Mouse (Mus musculus) forebrain, embryonic 11.5 days (tissue): ENCODE results near the gene Zfp503. TPM values are rescaled to one million over a fixed set of nuclear protein-coding genes. Genes with fewer than 3 reads are reported as not detected.
A peak's percentile ranks its signal among the peaks of the same experiment; 100 is the strongest.

Experiments used
- ATAC-seq: fragments of 200-750 bp; cut with Nextera tagmentation; replicated peaks from 2 replicates; pipeline ENCODE4 v1.8.0; 2017; ENCODE audit warnings: moderate TSS enrichment; ENCODE audit not compliant: low FRiP score
- DNase-seq: peaks from one replicate; pipeline ENCODE4 v3.0.0-alpha.2; 2017; ENCODE audit warnings: low spot score
- H3K27ac ChIP-seq: fragments of 300-500 bp; sonication (generic); 2 replicates; pipeline ENCODE4 v1.5.1; 2014; ENCODE audit warnings: low read depth, low read length
- H3K27me3 ChIP-seq: fragments of 300-500 bp; sonication (generic); 2 replicates; pipeline ENCODE4 v1.6.1; 2014; ENCODE audit warnings: mild to moderate bottlenecking, low read length, mixed read lengths; ENCODE audit not compliant: control insufficient read depth, insufficient read depth
- H3K36me3 ChIP-seq: fragments of 300-500 bp; sonication (generic); 2 replicates; pipeline ENCODE4 v1.6.1; 2014; ENCODE audit warnings: mild to moderate bottlenecking, low read length, moderate library complexity, mixed read lengths; ENCODE audit not compliant: control insufficient read depth, insufficient read depth
- H3K4me1 ChIP-seq: fragments of 300-500 bp; sonication (generic); replicated peaks from 2 replicates; pipeline ENCODE4 v1.6.1; 2014; ENCODE audit warnings: low read length, mixed read lengths; ENCODE audit not compliant: control insufficient read depth, insufficient read depth
- H3K4me2 ChIP-seq: fragments of 300-500 bp; sonication (generic); 2 replicates; pipeline ENCODE4 v1.6.1; 2014; ENCODE audit warnings: low read depth, mild to moderate bottlenecking, low read length, moderate library complexity, mixed read lengths; ENCODE audit not compliant: severe bottlenecking
- H3K4me3 ChIP-seq: fragments of 300-500 bp; sonication (generic); 2 replicates; pipeline ENCODE4 v1.5.1; 2014; ENCODE audit warnings: low read depth, low read length
- H3K9ac ChIP-seq: fragments of 300-500 bp; sonication (generic); 2 replicates; pipeline ENCODE4 v1.6.1; 2014; ENCODE audit warnings: low read length
- H3K9me3 ChIP-seq: fragments of 300-500 bp; sonication (generic); 2 replicates; pipeline ENCODE4 v1.6.1; 2016; ENCODE audit warnings: low read length, mixed read lengths; ENCODE audit not compliant: control insufficient read depth
- WGBS: fragments of 180-500 bp; shearing (Covaris S2); extraction: QIAGEN DNeasy Blood & Tissue Kit; methylation state at CpG from one replicate; pipeline ENCODE4 v1.1.7; 2014; 5-methylcytosine and 5-hydroxymethylcytosine counted together
- polyA plus RNA-seq: library from polyadenylated mRNA; unstranded; fragments of >200 nt; fragmentation: Nextera tagmentation; extraction: Ambion mirVana; gene quantifications from 2 replicates; pipeline ENCODE4 v1.2.1, GENCODE M21; 2014

Gene Zfp503
- polyA plus RNA-seq, 1 experiment from 2014 or later = 6.6 TPM

DNA sequence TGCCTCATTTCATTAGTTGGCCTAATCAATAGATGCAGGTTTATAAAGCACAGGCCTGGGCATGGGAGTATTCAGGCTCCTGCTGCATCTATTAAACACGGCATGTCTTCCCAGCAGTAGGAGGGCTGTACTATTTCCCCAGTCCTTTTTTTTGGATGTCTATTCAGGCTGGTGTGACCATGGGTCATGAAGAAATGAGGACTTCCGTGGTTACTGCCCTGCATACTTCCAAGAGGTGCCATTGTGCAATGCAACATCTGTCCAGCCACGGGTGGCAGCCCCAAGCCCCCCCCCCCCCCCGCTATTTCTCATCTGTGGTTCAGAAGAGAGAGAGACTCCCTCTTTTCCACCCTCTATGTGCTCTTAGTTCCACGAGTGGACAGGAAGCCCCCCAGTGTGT lies 23.1 kb downstream of the Zfp503 start:
- WGBS = 59% methylated on average over 5 of the region's 5 CpGs
- no peak overlapping the region for H3K27ac ChIP-seq
- DNase-seq (no peak), ATAC-seq (no peak)
- H3K4me2 ChIP-seq = no peak overlapping the region
- H3K9ac ChIP-seq = no peak overlapping the region
- H3K36me3 ChIP-seq = no peaks in the 10 kb centered on the region
- H3K27me3 ChIP-seq = 0 out of 2 replicates have a peak, but pooled peaks cover 2% of the 10 kb centered on the region
- no peaks in the 10 kb centered on the region for H3K9me3 ChIP-seq
- H3K4me3 ChIP-seq = no peak overlapping the region
- no peaks in the 10 kb centered on the region for H3K4me1 ChIP-seq

DNA sequence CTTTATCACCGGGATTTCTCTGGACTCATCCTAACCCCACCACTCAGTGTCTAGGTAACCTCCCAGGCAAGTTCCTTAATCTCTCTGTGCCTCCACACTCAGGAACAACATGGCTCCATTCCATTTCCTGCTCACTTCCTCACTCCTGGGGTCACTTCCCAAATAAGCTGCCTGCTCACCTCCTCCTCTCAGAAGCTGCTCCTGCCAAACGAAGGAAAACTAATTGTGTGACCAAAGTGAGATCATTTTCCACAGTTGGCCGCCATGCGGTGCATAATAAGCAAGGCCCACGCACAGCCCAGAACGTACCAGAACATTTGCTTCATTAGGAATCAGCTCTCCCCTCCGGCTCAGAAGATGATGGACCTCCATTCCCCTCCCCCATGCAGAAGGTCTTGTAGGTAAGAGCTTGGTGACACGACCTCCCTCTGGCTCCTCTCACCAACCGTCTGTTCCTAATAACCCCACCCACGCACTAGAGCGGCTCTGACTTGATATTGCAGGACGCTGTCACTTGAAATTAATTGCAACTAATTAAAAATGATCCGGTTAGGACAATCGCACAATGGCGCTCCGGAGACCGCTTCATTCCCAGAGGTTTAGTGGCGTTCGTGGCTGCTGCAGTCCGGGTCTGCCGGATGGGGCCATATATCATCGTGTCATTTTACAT lies 26.9 kb downstream of the Zfp503 start:
- DNase-seq (no peak), ATAC-seq (no peak)
- no peak overlapping the region for H3K27ac ChIP-seq
- no peak overlapping the region for H3K4me2 ChIP-seq
- 81% methylated on average over 22 of the region's 22 CpGs for WGBS
- no peaks in the 10 kb centered on the region for H3K9me3 ChIP-seq
- H3K9ac ChIP-seq = no peak overlapping the region
- H3K36me3 ChIP-seq = no peaks in the 10 kb centered on the region
- H3K4me3 ChIP-seq = no peak overlapping the region
- no peaks in the 10 kb centered on the region for H3K4me1 ChIP-seq
- no peaks in the 10 kb centered on the region for H3K27me3 ChIP-seq

DNA sequence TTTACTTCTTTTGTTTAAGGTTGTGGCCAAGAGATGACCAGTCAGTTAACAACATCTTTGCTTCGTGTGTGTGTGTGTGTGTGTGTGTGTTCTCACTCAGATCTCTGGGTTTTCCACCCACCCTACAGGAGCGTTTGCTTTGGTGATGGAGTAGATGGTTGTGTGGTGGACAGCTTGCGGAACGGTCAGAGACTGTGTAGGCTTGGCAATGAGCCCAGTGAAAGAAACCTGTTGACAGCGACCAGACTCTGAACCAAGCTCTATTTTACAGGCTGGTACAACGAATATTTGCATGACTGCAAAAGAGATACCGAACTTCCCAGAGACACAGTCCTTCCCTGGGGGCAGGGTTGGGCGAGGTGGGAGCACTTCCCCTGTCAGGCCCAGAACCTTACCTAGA lies 30.2 kb downstream of the Zfp503 start:
- H3K36me3 ChIP-seq = no peaks in the 10 kb centered on the region
- no peak overlapping the region for H3K27ac ChIP-seq
- no peak for ATAC-seq
- H3K9me3 ChIP-seq = no peaks in the 10 kb centered on the region
- H3K4me1 ChIP-seq = no peaks in the 10 kb centered on the region
- H3K9ac ChIP-seq = no peak overlapping the region
- H3K27me3 ChIP-seq = no peaks in the 10 kb centered on the region
- no peak for DNase-seq
- H3K4me3 ChIP-seq = no peak overlapping the region
- no peak overlapping the region for H3K4me2 ChIP-seq
- 88% methylated on average over 8 of the region's 8 CpGs for WGBS

DNA sequence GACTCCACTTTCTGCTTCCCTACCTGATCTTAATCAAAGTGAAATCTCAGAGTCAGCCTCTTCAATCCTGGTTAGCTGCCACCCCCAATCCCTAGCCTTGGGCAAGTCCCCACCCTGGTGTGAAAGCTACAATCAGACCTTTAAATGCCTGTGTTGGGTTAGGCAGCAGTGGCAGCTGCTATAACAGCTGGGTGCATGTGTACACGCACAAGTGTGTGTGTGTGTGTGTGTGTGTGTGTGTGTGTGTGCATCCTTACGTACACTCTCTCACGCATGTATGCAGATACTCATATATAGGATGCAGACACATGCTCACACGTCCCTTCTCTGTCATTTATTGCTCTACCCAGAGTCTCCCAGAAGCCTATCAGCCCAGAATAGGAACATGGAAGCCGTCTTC lies 30.8 kb downstream of the Zfp503 start:
- Histone ChIP-seq H3K27me3 (no peaks in the 10 kb centered on the region), H3K9ac (no peak overlapping the region), H3K9me3 (no peaks in the 10 kb centered on the region), H3K4me1 (no peaks in the 10 kb centered on the region), H3K4me3 (no peak overlapping the region), H3K36me3 (no peaks in the 10 kb centered on the region), H3K27ac (no peak overlapping the region), H3K4me2 (no peak overlapping the region)
- DNase-seq (no peak), ATAC-seq (no peak)
- 90% methylated on average over 5 of the region's 5 CpGs for WGBS

DNA sequence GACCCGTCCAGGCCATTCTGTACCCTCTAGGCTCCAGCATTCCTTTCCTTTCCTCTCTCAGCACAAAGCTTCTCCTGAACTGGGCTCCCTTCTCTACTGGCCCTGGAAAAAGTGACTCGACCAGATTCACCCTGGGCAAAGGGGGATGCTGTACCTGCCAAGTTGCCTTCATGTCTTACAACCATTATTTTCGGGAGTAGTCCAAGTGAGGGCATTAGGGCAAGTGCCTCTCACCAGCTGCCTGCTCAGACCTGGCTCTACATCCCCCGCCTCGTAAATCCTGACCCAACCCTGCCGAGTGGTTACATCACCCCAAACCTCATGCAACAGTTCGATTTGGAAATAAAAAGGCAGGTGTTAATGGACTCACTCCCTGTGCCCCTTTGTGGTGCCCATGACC lies 36.9 kb downstream of the Zfp503 start:
- 86% methylated on average over 7 of the region's 7 CpGs for WGBS
- Histone ChIP-seq H3K9ac (no peak overlapping the region), H3K4me1 (no peaks in the 10 kb centered on the region), H3K9me3 (no peaks in the 10 kb centered on the region), H3K27me3 (no peaks in the 10 kb centered on the region), H3K4me3 (no peak overlapping the region), H3K4me2 (no peak overlapping the region), H3K36me3 (no peaks in the 10 kb centered on the region), H3K27ac (no peak overlapping the region)
- DNase-seq = no peak
- no peak for ATAC-seq

DNA sequence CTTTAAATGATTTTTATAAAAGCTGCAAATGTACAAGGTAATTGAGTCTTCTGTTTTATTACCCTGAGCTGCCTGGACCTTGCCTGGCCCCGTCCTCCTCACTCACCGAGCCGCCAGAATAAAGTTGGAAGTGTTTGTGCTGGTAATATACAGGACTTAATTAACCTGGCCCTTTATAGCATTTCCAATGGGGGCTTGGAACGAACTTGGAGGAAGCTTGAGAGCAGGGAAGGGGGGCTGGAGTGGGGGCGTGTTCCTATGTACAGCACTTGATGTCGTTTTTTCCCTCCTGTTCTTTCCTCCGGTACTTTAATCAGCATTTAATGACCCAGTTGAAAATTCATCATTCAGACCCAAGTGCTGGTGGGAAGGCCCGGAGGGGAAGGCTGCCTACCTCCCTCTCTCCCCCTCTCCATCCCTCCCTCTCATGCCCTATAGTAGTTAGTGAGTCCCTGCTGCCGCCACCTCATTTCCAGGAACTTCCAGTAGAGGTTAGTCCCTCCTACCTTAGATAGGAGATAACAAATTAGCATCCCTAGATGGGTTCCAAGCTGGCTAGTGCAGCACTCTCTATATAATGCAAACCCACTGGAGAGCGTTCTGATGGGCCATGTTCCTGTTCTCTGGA lies 37.4 kb downstream of the Zfp503 start:
- DNase-seq (no peak), ATAC-seq (no peak)
- no peaks in the 10 kb centered on the region for H3K9me3 ChIP-seq
- H3K4me3 ChIP-seq = no peak overlapping the region
- no peaks in the 10 kb centered on the region for H3K27me3 ChIP-seq
- no peak overlapping the region for H3K27ac ChIP-seq
- H3K4me2 ChIP-seq = no peak overlapping the region
- no peak overlapping the region for H3K9ac ChIP-seq
- WGBS = 74% methylated on average over 10 of the region's 10 CpGs
- no peaks in the 10 kb centered on the region for H3K4me1 ChIP-seq
- H3K36me3 ChIP-seq = no peaks in the 10 kb centered on the region

DNA sequence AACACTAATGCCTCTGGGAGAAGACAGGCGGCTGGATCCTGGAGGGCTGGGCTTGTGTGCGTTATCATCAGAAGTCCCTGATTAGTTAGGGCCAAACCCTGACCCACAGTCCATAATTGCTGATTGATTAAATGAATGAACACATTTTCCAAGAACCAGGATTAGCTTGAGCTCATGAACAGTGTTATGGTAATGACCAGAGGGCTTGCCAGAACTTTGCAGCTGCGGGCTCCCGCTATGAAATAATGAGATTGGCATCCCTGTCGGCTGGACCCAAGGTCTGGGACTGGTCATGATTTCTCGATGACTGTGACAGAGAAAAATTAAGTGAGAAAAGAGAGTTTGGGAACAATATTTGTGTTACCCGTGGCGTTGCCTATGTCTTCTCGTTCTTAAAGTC lies 44.5 kb downstream of the Zfp503 start:
- Histone ChIP-seq H3K36me3 (no peaks in the 10 kb centered on the region), H3K9ac (no peak overlapping the region), H3K27me3 (no peaks in the 10 kb centered on the region), H3K4me2 (no peak overlapping the region), H3K4me1 (no peaks in the 10 kb centered on the region), H3K9me3 (no peaks in the 10 kb centered on the region), H3K4me3 (no peak overlapping the region), H3K27ac (no peak overlapping the region)
- WGBS = 83% methylated on average over 9 of the region's 9 CpGs
- ATAC-seq (no peak), DNase-seq (peak; percentile 33)

DNA sequence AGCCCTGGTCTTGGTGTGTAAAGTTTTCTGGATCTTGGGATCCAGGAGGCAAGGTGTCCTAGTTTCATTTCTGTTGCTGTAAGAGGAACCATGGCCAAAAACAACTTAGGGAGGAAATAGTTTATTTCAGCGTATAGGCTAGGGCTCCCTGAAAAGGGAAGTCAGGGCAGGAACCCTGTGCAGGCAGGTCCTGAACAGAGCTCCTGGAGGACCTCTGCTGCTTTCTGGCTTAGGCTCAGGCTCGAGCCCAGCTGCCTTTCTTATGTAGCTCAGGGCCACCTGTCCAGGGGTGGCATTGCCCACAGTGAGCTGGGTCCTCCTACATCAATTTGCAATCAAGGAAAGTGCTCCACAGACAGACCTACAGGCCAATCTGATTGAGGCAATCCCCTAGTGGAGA lies 47.8 kb downstream of the Zfp503 start:
- H3K4me2 ChIP-seq = no peak overlapping the region
- no peaks in the 10 kb centered on the region for H3K4me1 ChIP-seq
- H3K36me3 ChIP-seq = no peaks in the 10 kb centered on the region
- 72% methylated on average over 2 of the region's 2 CpGs for WGBS
- no peak overlapping the region for H3K9ac ChIP-seq
- H3K9me3 ChIP-seq = no peaks in the 10 kb centered on the region
- DNase-seq = peak; percentile 44
- no peak overlapping the region for H3K4me3 ChIP-seq
- no peak overlapping the region for H3K27ac ChIP-seq
- no peaks in the 10 kb centered on the region for H3K27me3 ChIP-seq
- ATAC-seq = no peak

DNA sequence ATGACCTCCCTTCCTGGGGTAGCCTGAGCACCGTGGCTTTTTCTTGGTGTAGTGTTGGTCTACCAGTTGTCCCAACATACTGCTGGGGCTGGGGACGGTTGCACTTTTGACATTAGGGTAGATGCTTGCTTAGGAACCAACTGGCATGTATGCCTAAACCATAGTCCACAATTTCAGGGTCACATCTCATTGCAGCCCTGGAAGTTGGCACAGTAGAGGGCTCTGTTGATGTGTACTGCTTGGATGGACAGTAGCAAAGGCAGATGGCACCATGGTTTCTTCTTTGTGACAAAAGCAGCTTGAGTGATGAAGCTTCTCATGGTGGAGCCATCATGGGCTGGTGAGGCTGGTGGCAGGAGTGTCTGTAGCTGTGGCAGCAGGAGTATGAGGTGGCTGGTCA lies 52.3 kb downstream of the Zfp503 start:
- H3K27ac ChIP-seq = no peak overlapping the region
- H3K4me3 ChIP-seq = no peak overlapping the region
- no peaks in the 10 kb centered on the region for H3K4me1 ChIP-seq
- no peak overlapping the region for H3K9ac ChIP-seq
- no peaks in the 10 kb centered on the region for H3K36me3 ChIP-seq
- DNase-seq (no peak), ATAC-seq (no peak)
- 91% methylated on average over 2 of the region's 2 CpGs for WGBS
- H3K27me3 ChIP-seq = no peaks in the 10 kb centered on the region
- H3K9me3 ChIP-seq = no peaks in the 10 kb centered on the region
- H3K4me2 ChIP-seq = no peak overlapping the region
